Mouse (Mus musculus): ENCODE measurements around the gene Cdrt4. TPM values are rescaled to one million over a fixed set of nuclear protein-coding genes. Genes with fewer than 3 reads are reported as not detected.

Cdrt4 gene
- total and polyA plus RNA-seq, 2 experiments = not detected

DNA sequence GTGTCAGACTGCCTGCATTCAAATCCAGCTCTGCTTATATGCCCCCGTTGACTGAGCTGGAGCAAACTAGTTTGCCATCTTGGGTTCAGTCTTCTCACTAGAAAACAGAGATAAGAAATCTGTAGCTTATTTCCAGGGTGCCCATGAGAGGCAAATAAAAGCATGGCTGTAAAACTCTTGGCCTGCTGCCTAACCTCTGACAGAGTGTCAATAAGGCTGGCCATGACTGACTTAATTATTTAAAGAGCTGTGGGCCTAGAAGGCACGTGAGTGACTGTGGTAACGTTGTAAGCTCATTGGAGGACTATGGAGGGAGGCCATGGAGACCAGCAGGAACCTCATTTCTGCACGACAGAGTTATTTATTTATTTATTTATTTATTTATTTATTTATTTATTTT is 5.5 kb upstream of the Cdrt4 start:
- Histone ChIP-seq H3K4me1 (ENCODE audit: control insufficient read depth, insufficient read depth, low read length) (no peaks in the 10 kb centered on the region), H3K9ac (ENCODE audit: low read depth, low read length) (no peak overlapping the region), H3K36me3 (ENCODE audit: control insufficient read depth, insufficient read depth, low read length) (no peaks in the 10 kb centered on the region), H3K27me3 (ENCODE audit: control insufficient read depth, insufficient read depth, low read length) (0 out of 2 replicates have a peak, but pooled peaks cover 2% of the 10 kb centered on the region), H3K79me2 (ENCODE audit: control insufficient read depth, insufficient read depth, low read length) (no peaks in the 10 kb centered on the region), H3K27ac (replicated peaks; ENCODE audit: insufficient read depth, low read depth, low read length) (no peak overlapping the region), H3K4me3 (ENCODE audit: insufficient read depth, low read depth, low read length) (no peak overlapping the region)
- 52% methylated on average over 4 of the region's 4 CpGs for WGBS
- TF ChIP-seq CTCF (IDR thresholded peaks at IDR 0.05; ENCODE audit: low read depth, low read length) = no peak
- DNase-seq (ENCODE audit: extremely low read depth, low read depth, low spot score) = no peak

DNA sequence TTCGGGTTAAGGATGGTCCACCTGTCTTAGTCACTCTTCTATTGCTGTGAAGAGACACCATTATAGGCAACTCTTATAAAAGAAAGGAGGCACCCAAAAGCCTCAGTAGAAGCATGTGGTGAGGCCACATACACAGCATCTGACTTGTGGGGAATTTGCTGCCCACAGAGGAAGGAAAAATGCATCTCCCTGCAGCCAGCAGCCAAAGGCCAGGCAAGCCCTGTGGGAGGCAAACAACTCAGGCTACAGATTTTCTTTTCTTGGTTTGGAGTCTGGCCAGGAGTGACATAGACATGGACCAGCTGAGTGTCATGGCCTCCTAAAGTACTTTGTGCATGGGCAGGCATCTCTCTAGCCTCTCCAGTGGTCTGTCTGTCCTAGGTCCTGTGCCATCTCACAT is 1.4 kb upstream of the Cdrt4 start:
- no peak for DNase-seq (ENCODE audit: extremely low read depth, low read depth, low spot score)
- Histone ChIP-seq H3K27me3 (ENCODE audit: control insufficient read depth, insufficient read depth, low read length) (peaks cover 5% of the 10 kb centered on the region; the same call in 1 of the 2 replicates), H3K9ac (ENCODE audit: low read depth, low read length) (no peak overlapping the region), H3K79me2 (ENCODE audit: control insufficient read depth, insufficient read depth, low read length) (no peaks in the 10 kb centered on the region), H3K36me3 (ENCODE audit: control insufficient read depth, insufficient read depth, low read length) (no peaks in the 10 kb centered on the region), H3K4me1 (ENCODE audit: control insufficient read depth, insufficient read depth, low read length) (no peaks in the 10 kb centered on the region), H3K4me3 (ENCODE audit: insufficient read depth, low read depth, low read length) (no peak overlapping the region), H3K27ac (replicated peaks; ENCODE audit: insufficient read depth, low read depth, low read length) (no peak overlapping the region)
- WGBS = 80% methylated on average over 1 of the region's 1 CpGs
- no peak for TF ChIP-seq CTCF (IDR thresholded peaks at IDR 0.05; ENCODE audit: low read depth, low read length)
- no peak for TF ChIP-seq POLR2A (IDR thresholded peaks at IDR 0.05; ENCODE audit: extremely low read depth, insufficient read depth, low read length)

DNA sequence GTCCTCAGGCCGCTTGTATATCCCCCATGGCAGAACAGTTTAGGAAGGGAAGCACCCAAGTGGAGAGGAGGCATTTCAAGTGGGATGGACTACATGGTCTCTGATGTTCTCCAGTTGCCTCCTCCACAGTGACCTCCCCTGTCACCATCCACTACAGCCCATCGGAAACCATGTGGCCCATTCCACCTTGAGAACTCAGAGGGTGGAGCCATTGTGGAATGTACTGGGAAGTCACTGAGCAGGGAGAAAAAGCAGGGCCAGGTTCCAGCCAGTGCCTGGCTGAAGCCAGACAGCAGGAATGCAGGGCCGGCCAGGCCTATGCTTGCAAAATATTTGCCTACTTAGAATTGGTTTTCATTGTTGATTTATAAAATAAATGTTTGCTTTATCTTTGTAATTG is 3.8 kb downstream of the Cdrt4 start:
- Histone ChIP-seq H3K9ac (ENCODE audit: low read depth, low read length) (no peak overlapping the region), H3K79me2 (ENCODE audit: control insufficient read depth, insufficient read depth, low read length) (no peaks in the 10 kb centered on the region), H3K27ac (replicated peaks; ENCODE audit: insufficient read depth, low read depth, low read length) (no peak overlapping the region), H3K4me1 (ENCODE audit: control insufficient read depth, insufficient read depth, low read length) (peaks cover 4% of the 10 kb centered on the region), H3K27me3 (ENCODE audit: control insufficient read depth, insufficient read depth, low read length) (peaks cover 3% of the 10 kb centered on the region; the same call in 1 of the 2 replicates), H3K4me3 (ENCODE audit: insufficient read depth, low read depth, low read length) (no peak overlapping the region), H3K36me3 (ENCODE audit: control insufficient read depth, insufficient read depth, low read length) (no peaks in the 10 kb centered on the region)
- WGBS = 44% methylated on average over 3 of the region's 3 CpGs
- TF ChIP-seq CTCF (IDR thresholded peaks at IDR 0.05; ENCODE audit: low read depth, low read length) (no peak), POLR2A (IDR thresholded peaks at IDR 0.05; ENCODE audit: extremely low read depth, insufficient read depth, low read length) (no peak)
- DNase-seq (ENCODE audit: extremely low read depth, low read depth, low spot score) = peak; percentile 80

DNA sequence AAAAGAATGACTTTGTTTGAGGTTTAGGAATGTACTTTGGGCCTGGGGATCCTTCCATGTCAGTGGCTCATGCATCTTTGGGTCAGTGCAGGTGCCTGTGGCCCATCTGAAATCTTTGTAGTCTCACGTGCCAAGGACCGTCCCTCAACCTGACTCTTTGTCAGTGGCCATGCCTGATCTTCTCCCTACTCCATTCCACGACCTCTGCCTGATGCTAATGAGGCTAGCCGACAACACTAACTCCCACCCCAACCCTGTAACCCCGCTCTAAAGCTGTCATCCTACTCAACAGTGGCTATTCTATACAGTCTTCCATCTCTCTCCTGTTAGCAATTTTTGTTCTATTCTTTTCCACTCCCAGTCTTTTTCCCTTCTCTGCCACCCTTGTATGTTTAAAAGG is 4.2 kb downstream of the Cdrt4 start:
- Histone ChIP-seq H3K4me1 (ENCODE audit: control insufficient read depth, insufficient read depth, low read length) (peaks cover 4% of the 10 kb centered on the region), H3K27me3 (ENCODE audit: control insufficient read depth, insufficient read depth, low read length) (peaks cover 3% of the 10 kb centered on the region; the same call in 1 of the 2 replicates), H3K79me2 (ENCODE audit: control insufficient read depth, insufficient read depth, low read length) (no peaks in the 10 kb centered on the region), H3K9ac (ENCODE audit: low read depth, low read length) (no peak overlapping the region), H3K4me3 (ENCODE audit: insufficient read depth, low read depth, low read length) (no peak overlapping the region), H3K27ac (replicated peaks; ENCODE audit: insufficient read depth, low read depth, low read length) (no peak overlapping the region), H3K36me3 (ENCODE audit: control insufficient read depth, insufficient read depth, low read length) (no peaks in the 10 kb centered on the region)
- 49% methylated on average over 5 of the region's 5 CpGs for WGBS
- no peak for TF ChIP-seq POLR2A (IDR thresholded peaks at IDR 0.05; ENCODE audit: extremely low read depth, insufficient read depth, low read length)
- DNase-seq (ENCODE audit: extremely low read depth, low read depth, low spot score) = no peak

DNA sequence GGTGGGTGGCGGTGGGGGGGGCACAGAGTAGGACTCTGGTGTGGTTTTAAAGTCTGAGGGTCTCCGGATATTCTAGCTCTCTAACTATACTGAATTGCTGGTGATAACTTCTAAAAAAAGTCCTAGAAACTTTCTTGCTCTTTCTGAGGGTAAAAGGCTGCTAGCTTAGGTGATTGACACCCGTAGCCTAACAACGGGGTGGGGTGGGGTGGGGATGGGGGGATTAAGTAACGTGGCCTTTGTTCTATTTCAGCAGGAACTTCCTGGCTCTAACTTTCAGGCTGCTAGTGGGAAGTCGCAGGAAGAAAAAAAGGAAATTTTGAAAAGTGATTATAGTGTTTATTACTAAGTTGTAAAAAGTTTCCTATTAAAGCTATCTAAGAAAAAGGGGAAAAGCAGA is 4.8 kb downstream of the Cdrt4 start:
- Histone ChIP-seq H3K27ac (replicated peaks; ENCODE audit: insufficient read depth, low read depth, low read length) (no peak overlapping the region), H3K4me1 (ENCODE audit: control insufficient read depth, insufficient read depth, low read length) (peaks cover 4% of the 10 kb centered on the region), H3K79me2 (ENCODE audit: control insufficient read depth, insufficient read depth, low read length) (no peaks in the 10 kb centered on the region), H3K9ac (ENCODE audit: low read depth, low read length) (no peak overlapping the region), H3K4me3 (ENCODE audit: insufficient read depth, low read depth, low read length) (no peak overlapping the region), H3K36me3 (ENCODE audit: control insufficient read depth, insufficient read depth, low read length) (no peaks in the 10 kb centered on the region), H3K27me3 (ENCODE audit: control insufficient read depth, insufficient read depth, low read length) (peaks cover 3% of the 10 kb centered on the region; the same call in 1 of the 2 replicates)
- TF ChIP-seq CTCF (IDR thresholded peaks at IDR 0.05; ENCODE audit: low read depth, low read length) = no peak
- no peak for TF ChIP-seq POLR2A (IDR thresholded peaks at IDR 0.05; ENCODE audit: extremely low read depth, insufficient read depth, low read length)
- no peak for DNase-seq (ENCODE audit: extremely low read depth, low read depth, low spot score)
- 50% methylated on average over 6 of the region's 6 CpGs for WGBS

DNA sequence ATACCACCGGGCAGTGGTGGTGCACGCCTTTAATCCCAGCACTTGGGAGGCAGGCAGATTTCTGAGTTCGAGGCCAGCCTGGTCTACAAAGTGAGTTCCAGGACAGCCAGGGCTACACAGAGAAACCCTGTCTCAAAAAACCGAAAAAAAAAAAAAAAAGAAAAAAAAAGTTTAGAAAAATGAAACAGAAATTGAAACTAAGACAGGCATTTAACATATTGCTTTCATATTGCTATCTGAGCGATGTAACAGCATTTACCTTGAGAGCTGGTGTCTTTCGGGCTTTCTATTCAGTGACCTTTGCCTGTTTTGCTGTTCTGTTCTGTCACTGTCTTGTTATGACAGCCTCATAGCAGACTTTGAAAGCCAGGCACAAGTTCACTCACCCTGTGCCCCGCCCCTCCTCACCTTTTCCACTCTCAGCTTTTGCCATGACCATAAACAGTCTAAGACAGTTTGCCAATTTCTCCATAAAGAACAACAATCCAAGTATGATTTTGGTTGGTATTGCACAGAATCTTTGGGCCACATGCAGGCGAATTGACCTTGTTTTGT is 6.7 kb downstream of the Cdrt4 start:
- WGBS = 73% methylated on average over 8 of the region's 8 CpGs
- H3K79me2 ChIP-seq (ENCODE audit: control insufficient read depth, insufficient read depth, low read length) = no peaks in the 10 kb centered on the region
- H3K4me1 ChIP-seq (ENCODE audit: control insufficient read depth, insufficient read depth, low read length) = peaks cover 4% of the 10 kb centered on the region
- peak; percentile 76 for DNase-seq (ENCODE audit: extremely low read depth, low read depth, low spot score)
- H3K27ac ChIP-seq (replicated peaks; ENCODE audit: insufficient read depth, low read depth, low read length) = no peak overlapping the region
- no peaks in the 10 kb centered on the region for H3K36me3 ChIP-seq (ENCODE audit: control insufficient read depth, insufficient read depth, low read length)
- no peak for TF ChIP-seq POLR2A (IDR thresholded peaks at IDR 0.05; ENCODE audit: extremely low read depth, insufficient read depth, low read length)
- H3K27me3 ChIP-seq (ENCODE audit: control insufficient read depth, insufficient read depth, low read length) = peaks cover 3% of the 10 kb centered on the region; the same call in 1 of the 2 replicates
- no peak overlapping the region for H3K9ac ChIP-seq (ENCODE audit: low read depth, low read length)
- H3K4me3 ChIP-seq (ENCODE audit: insufficient read depth, low read depth, low read length) = no peak overlapping the region
